28 mouse cellular contexts compared by ENCODE assay signal in the genomic region with DNA sequence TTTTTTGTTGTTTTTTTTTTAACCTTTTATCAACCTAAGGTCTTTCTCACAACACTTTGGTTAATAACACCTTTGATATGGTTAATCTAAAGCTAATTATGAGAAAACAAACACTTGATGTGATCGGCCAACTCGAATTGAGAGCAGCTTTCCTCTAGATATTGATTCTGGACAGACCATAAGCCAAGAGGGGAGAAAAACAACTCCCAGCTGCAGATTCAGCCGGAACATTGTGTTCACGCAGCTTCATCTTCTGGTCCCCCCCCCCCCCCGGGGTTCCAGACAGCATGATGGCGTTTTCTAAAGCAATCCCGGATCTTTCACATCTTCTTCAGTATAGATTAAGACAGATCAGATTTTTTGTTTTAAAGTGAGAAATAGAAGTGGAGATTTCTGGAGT.
DNase-seq lines count a peak whose midpoint lies in the region; ATAC-seq and TF ChIP-seq lines count a peak whose summit lies in the region.
"Had no signal": no experiment of that assay in that cellular context is flagged by ENCODE, and none has a peak within 500 bp of the region (broad histone marks: within the 10 kb centered on the region; RNA-seq: fewer than 3 reads in every experiment).

No protein-coding gene starts in this region.

- H3K4me3 ChIP-seq in forebrain, embryonic 12.5 days (replicated peaks), result no peak overlapping the region
- no peak overlapping the region for H3K4me3 ChIP-seq in forebrain, postnatal 0 days (ENCODE audit: low read depth, low read length)
- H3K4me3 ChIP-seq in hindbrain, embryonic 13.5 days, result no peak overlapping the region
- no peak overlapping the region for H3K4me3 ChIP-seq in hindbrain, embryonic 16.5 days (ENCODE audit: low read length)
- no peak overlapping the region for H3K4me3 ChIP-seq in midbrain, embryonic 12.5 days
- H3K4me3 ChIP-seq in midbrain, embryonic 10.5 days, result no peak overlapping the region
- H3K4me3 ChIP-seq in forebrain, embryonic 14.5 days (ENCODE audit: low read depth, low read length), result no peak overlapping the region
- H3K4me3 ChIP-seq: embryonic facial prominence, embryonic 13.5 days; heart, embryonic 13.5 days; limb, embryonic 13.5 days; liver, embryonic 12.5 days; megakaryocyte, embryonic 14.5 days; neural tube, embryonic 12.5 days had no signal

- no peaks in the 10 kb centered on the region for H3K36me3 ChIP-seq in forebrain, embryonic 12.5 days (replicated peaks)
- H3K36me3 ChIP-seq in forebrain, postnatal 0 days (ENCODE audit: insufficient read depth), result no peaks in the 10 kb centered on the region
- no peaks in the 10 kb centered on the region for H3K36me3 ChIP-seq in hindbrain, embryonic 13.5 days
- H3K36me3 ChIP-seq in hindbrain, embryonic 16.5 days (ENCODE audit: control insufficient read depth, insufficient read depth, low read length), result no peaks in the 10 kb centered on the region
- H3K36me3 ChIP-seq in midbrain, embryonic 12.5 days, result no peaks in the 10 kb centered on the region
- no peaks in the 10 kb centered on the region for H3K36me3 ChIP-seq in midbrain, embryonic 10.5 days
- H3K36me3 ChIP-seq in forebrain, embryonic 14.5 days (ENCODE audit: control insufficient read depth, insufficient read depth, low read length), result no peaks in the 10 kb centered on the region
- H3K36me3 ChIP-seq: embryonic facial prominence, embryonic 13.5 days; G1E; heart, embryonic 13.5 days; liver, embryonic 12.5 days; neural tube, embryonic 12.5 days had no signal

- H3K27me3 ChIP-seq in forebrain, embryonic 12.5 days, result no peaks in the 10 kb centered on the region
- H3K27me3 ChIP-seq in forebrain, postnatal 0 days (ENCODE audit: insufficient read depth, low read length), result no peaks in the 10 kb centered on the region
- H3K27me3 ChIP-seq in hindbrain, embryonic 13.5 days, result no peaks in the 10 kb centered on the region
- H3K27me3 ChIP-seq in hindbrain, embryonic 16.5 days (replicated peaks; ENCODE audit: control insufficient read depth, insufficient read depth, low read length), result no peaks in the 10 kb centered on the region
- no peaks in the 10 kb centered on the region for H3K27me3 ChIP-seq in midbrain, embryonic 12.5 days
- H3K27me3 ChIP-seq in midbrain, embryonic 10.5 days (ENCODE audit: low read depth, poor library complexity, severe bottlenecking), result peaks cover 29% of the 10 kb centered on the region
- H3K27me3 ChIP-seq in forebrain, embryonic 14.5 days (replicated peaks; ENCODE audit: control insufficient read depth, insufficient read depth, low read length), result no peaks in the 10 kb centered on the region
- H3K27me3 ChIP-seq: embryonic facial prominence, embryonic 13.5 days; limb, embryonic 13.5 days; liver, embryonic 12.5 days; neural tube, embryonic 12.5 days had no signal

- no peak overlapping the region for H3K9ac ChIP-seq in forebrain, embryonic 12.5 days
- no peak overlapping the region for H3K9ac ChIP-seq in forebrain, postnatal 0 days
- no peak overlapping the region; the same call in 1 of the 2 replicates for H3K9ac ChIP-seq in hindbrain, embryonic 13.5 days
- H3K9ac ChIP-seq in hindbrain, embryonic 16.5 days (ENCODE audit: low read depth, low read length), result no peak overlapping the region
- no peak overlapping the region for H3K9ac ChIP-seq in midbrain, embryonic 12.5 days (replicated peaks)
- no peak overlapping the region for H3K9ac ChIP-seq in forebrain, embryonic 14.5 days (ENCODE audit: low read length)
- H3K9ac ChIP-seq: embryonic facial prominence, embryonic 13.5 days; heart, embryonic 13.5 days; limb, embryonic 13.5 days; liver, embryonic 12.5 days; neural tube, embryonic 12.5 days had no signal

- no peak for DNase-seq in forebrain, postnatal 0 days
- no peak for DNase-seq in midbrain, embryonic 10.5 days (ENCODE audit: low spot score)
- no peak for DNase-seq in forebrain, embryonic 14.5 days (ENCODE audit: low spot score)
- no peak for DNase-seq in embryo, embryonic 11 days
- DNase-seq: adrenal gland, postnatal 10 days; cerebellum, adult 8-10 months; gastrocnemius, postnatal 25 days; heart, adult 18-20 months; heart, postnatal 10 days; kidney, adult 8-10 months; kidney, postnatal 4 days; lung, adult 18-20 months; lung, postnatal 4 days; thymus, adult 2 months; thymus, postnatal 36 days had no signal

- H3K4me2 ChIP-seq in forebrain, embryonic 12.5 days, result no peak overlapping the region
- H3K4me2 ChIP-seq in forebrain, postnatal 0 days (ENCODE audit: low read depth), result no peak overlapping the region
- H3K4me2 ChIP-seq in hindbrain, embryonic 13.5 days, result 0 out of 2 replicates have a peak overlapping the region, but pooled peaks have one; percentile 2
- H3K4me2 ChIP-seq in hindbrain, embryonic 16.5 days (ENCODE audit: low read length), result no peak overlapping the region
- H3K4me2 ChIP-seq in midbrain, embryonic 12.5 days (replicated peaks), result no peak overlapping the region
- no peak overlapping the region for H3K4me2 ChIP-seq in forebrain, embryonic 14.5 days (ENCODE audit: low read length)
- H3K4me2 ChIP-seq: embryonic facial prominence, embryonic 13.5 days; liver, embryonic 12.5 days had no signal

- H3K4me1 ChIP-seq in forebrain, embryonic 12.5 days, result peaks cover 35% of the 10 kb centered on the region
- H3K4me1 ChIP-seq in forebrain, postnatal 0 days (ENCODE audit: insufficient read depth), result 0 out of 2 replicates have a peak, but pooled peaks cover 12% of the 10 kb centered on the region
- peaks cover 49% of the 10 kb centered on the region for H3K4me1 ChIP-seq in hindbrain, embryonic 13.5 days (replicated peaks)
- H3K4me1 ChIP-seq in hindbrain, embryonic 16.5 days (ENCODE audit: control insufficient read depth, insufficient read depth, low read depth, low read length), result peaks cover 16% of the 10 kb centered on the region
- peaks cover 32% of the 10 kb centered on the region for H3K4me1 ChIP-seq in midbrain, embryonic 12.5 days
- H3K4me1 ChIP-seq in midbrain, embryonic 10.5 days, result peaks cover 26% of the 10 kb centered on the region
- peaks cover 28% of the 10 kb centered on the region for H3K4me1 ChIP-seq in forebrain, embryonic 14.5 days (ENCODE audit: control insufficient read depth, insufficient read depth, low read length)

- 45% methylated on average over 7 of the region's 7 CpGs for WGBS in forebrain, embryonic 12.5 days
- 36% methylated on average over 7 of the region's 7 CpGs for WGBS in forebrain, postnatal 0 days
- whole genome bisulfite sequencing in hindbrain, embryonic 13.5 days, result 37% methylated on average over 7 of the region's 7 CpGs
- 27% methylated on average over 7 of the region's 7 CpGs for WGBS in hindbrain, embryonic 16.5 days
- 44% methylated on average over 7 of the region's 7 CpGs for WGBS in midbrain, embryonic 12.5 days
- WGBS in midbrain, embryonic 10.5 days, result 53% methylated on average over 7 of the region's 7 CpGs
- 51% methylated on average over 7 of the region's 7 CpGs for WGBS in forebrain, embryonic 14.5 days

- peaks cover 7% of the 10 kb centered on the region; the same call in 1 of the 2 replicates for H3K9me3 ChIP-seq in forebrain, embryonic 12.5 days
- H3K9me3 ChIP-seq in forebrain, postnatal 0 days (ENCODE audit: low read length), result no peaks in the 10 kb centered on the region
- H3K9me3 ChIP-seq in hindbrain, embryonic 13.5 days, result no peaks in the 10 kb centered on the region
- H3K9me3 ChIP-seq in hindbrain, embryonic 16.5 days (ENCODE audit: control insufficient read depth, low read length), result no peaks in the 10 kb centered on the region
- no peaks in the 10 kb centered on the region for H3K9me3 ChIP-seq in midbrain, embryonic 12.5 days
- peaks cover 7% of the 10 kb centered on the region; the same call in 1 of the 2 replicates for H3K9me3 ChIP-seq in midbrain, embryonic 10.5 days (replicated peaks)
- no peaks in the 10 kb centered on the region for H3K9me3 ChIP-seq in forebrain, embryonic 14.5 days (replicated peaks; ENCODE audit: control insufficient read depth, low read length)
- H3K9me3 ChIP-seq: embryonic facial prominence, embryonic 13.5 days; G1E; limb, embryonic 13.5 days; liver, embryonic 12.5 days; megakaryocyte, embryonic 14.5 days; neural tube, embryonic 12.5 days had no signal

- H3K27ac ChIP-seq in forebrain, embryonic 12.5 days, result peak overlapping the region; percentile 76
- H3K27ac ChIP-seq in forebrain, postnatal 0 days (ENCODE audit: low read depth, low read length), result no peak overlapping the region
- peak overlapping the region; percentile 63; the same call in 1 of the 2 replicates for H3K27ac ChIP-seq in hindbrain, embryonic 13.5 days
- no peak overlapping the region; the same call in 1 of the 2 replicates for H3K27ac ChIP-seq in hindbrain, embryonic 16.5 days (ENCODE audit: low read depth, low read length)
- H3K27ac ChIP-seq in midbrain, embryonic 12.5 days (replicated peaks), result peak overlapping the region; percentile 30; the same call in 1 of the 2 replicates
- no peak overlapping the region for H3K27ac ChIP-seq in midbrain, embryonic 10.5 days (replicated peaks)
- peak overlapping the region; percentile 56; the same call in 1 of the 2 replicates for H3K27ac ChIP-seq in forebrain, embryonic 14.5 days (ENCODE audit: low read depth, low read length)
- H3K27ac ChIP-seq: embryonic facial prominence, embryonic 13.5 days; heart, embryonic 13.5 days; kidney, postnatal 0 days; limb, embryonic 13.5 days; liver, embryonic 12.5 days had no signal

- ATAC-seq in forebrain, embryonic 12.5 days (ENCODE audit: low FRiP score), result no peak
- ATAC-seq in forebrain, postnatal 0 days, result no peak
- no peak for ATAC-seq in hindbrain, embryonic 13.5 days (ENCODE audit: low FRiP score)
- no peak for ATAC-seq in hindbrain, embryonic 16.5 days
- no peak for ATAC-seq in midbrain, embryonic 12.5 days (ENCODE audit: low FRiP score, low read depth)
- ATAC-seq in forebrain, embryonic 14.5 days, result no peak
- ATAC-seq: intestine, embryonic 16.5 days; liver, embryonic 12.5 days had no signal

- TF ChIP-seq CTCF in forebrain, postnatal 0 days (IDR thresholded peaks at IDR 0.05; ENCODE audit: low read depth), result no peak

Comparison
In these comparisons a context has a peak if more than half of its experiments do, and no peak if none do; other contexts are left out.
1. H3K27ac ChIP-seq: peak in forebrain, embryonic 12.5 days (single experiment), hindbrain, embryonic 13.5 days (single experiment), midbrain, embryonic 12.5 days (single experiment) and forebrain, embryonic 14.5 days (single experiment); none in forebrain, postnatal 0 days (single experiment), hindbrain, embryonic 16.5 days (single experiment) and midbrain, embryonic 10.5 days (single experiment).